Mouse (Mus musculus): ENCODE data around the gene Gm20388.

Gm20388 gene

DNA sequence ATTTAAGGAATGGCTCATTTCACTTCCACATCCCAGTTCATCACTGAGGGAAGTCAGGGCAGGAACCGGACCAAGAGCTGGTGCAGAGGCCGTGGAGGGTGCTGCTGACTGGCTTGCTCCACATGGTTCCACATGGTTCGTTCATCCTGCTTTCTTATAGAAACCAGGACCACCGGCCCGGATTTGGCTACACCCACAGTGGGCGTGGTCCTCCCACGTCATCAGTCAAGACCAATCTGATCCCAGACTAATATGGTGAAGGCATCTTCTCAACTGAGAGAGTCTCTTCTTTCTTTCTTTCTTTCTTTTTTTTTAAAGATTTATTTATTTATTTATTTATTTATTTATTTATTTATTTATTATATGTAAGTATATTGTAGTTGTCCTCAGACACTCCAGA is 2020.9 kb downstream of the Gm20388 start:
- no peak for DNase-seq (ENCODE audit: low spot score)

- DNase-seq (ENCODE audit: low spot score) = peak; percentile 64
Measured at GRCm38 (mm10) chr8:121932026-121932667, 2021.5 kb downstream of the Gm20388 start.

GRCm38 (mm10) chr8:121932668-121933520 is 2022.3 kb downstream of the Gm20388 start:
- no peak for DNase-seq (ENCODE audit: low spot score)

GRCm38 (mm10) chr8:121934506-121934905 is 2023.9 kb downstream of the Gm20388 start:
- peak; percentile 53 for DNase-seq (ENCODE audit: low spot score)

- no peak for DNase-seq (ENCODE audit: low spot score)
Measured at GRCm38 (mm10) chr8:121934923-121935322, 2024.3 kb downstream of the Gm20388 start.

GRCm38 (mm10) chr8:121935341-121936294 is 2025.0 kb downstream of the Gm20388 start:
- no peak for DNase-seq (ENCODE audit: low spot score)

DNA sequence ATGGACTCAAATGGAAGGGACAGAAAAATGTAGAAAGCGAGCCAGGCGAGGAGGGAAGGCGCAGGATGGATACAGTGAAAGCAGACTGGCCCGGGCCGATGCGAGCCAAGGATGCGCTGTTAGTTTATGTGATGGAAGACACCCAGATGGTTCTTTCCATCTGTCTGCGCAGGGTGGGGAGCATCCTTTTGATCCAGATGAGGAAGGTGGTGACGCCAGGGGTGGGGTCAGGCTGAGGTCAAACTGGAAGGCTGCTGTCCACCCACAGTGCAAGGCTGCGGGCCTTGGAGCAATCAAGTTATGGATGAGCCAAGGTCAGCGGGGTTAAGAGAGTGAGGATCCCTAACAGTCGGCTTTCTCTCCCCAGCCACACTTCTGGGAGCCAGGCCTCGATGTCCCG is 2025.8 kb downstream of the Gm20388 start:
- no peak for DNase-seq (ENCODE audit: low spot score)

GRCm38 (mm10) chr8:121938732-121939131 is 2028.1 kb downstream of the Gm20388 start:
- DNase-seq (ENCODE audit: low spot score) = no peak

DNA sequence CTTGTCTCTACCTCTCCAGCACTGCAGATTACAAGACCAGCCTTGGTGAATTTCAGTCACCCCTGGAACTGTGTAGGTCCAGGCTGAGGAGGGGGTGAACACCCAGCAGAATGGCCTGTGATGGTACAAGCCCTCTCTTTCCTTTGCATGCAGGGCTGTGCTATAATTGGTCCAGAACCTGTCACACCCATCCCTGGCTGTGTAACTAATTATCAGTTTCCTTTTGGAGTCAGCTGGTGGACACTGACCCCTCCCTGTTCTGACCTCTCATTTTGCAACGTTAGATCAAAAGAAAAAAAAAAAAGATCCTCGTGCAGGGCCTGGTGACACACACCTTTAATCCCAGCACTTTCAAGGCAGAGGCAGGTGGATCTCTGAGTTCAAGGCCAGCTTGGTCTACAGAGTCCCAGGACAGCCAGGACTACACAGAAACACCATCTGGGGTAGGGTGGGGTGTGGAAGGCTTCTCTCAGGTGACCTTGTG is 2032.5 kb downstream of the Gm20388 start:
- no peak for DNase-seq (ENCODE audit: low spot score)

GRCm38 (mm10) chr8:121943716-121944115 is 2033.1 kb downstream of the Gm20388 start:
- DNase-seq (ENCODE audit: low spot score) = no peak

DNA sequence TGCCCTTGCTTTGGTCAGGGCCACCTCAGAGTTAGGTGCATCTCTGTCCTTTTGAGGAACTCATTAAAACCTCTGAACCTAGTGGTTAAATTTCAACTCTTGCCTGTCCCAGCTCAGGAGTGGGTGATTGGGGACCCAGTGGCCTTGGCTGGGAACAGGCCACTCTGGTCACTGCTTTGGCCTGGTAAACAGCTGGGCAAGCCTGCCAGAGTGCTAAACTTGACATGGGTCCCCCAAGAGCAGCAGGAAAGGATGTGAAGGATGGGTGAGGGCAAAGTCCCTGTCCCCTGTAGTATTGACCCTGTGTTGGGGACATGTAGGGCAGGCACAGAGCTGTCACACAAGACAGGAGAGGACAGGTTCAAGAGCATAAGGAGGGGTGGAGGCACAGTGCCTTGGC is 2034.2 kb downstream of the Gm20388 start, which contains the start of gene Car5a:
Car5a (minus strand) TSS at position 74 of the 400 bp plus-strand sequence.
- DNase-seq (ENCODE audit: low spot score) = no peak

GRCm38 (mm10) chr8:121946351-121946750 is 2035.7 kb downstream of the Gm20388 start:
- DNase-seq (ENCODE audit: low spot score) = no peak

- DNase-seq (ENCODE audit: low spot score) = no peak
Measured at GRCm38 (mm10) chr8:121947047-121947752, 2036.6 kb downstream of the Gm20388 start.

- DNase-seq (ENCODE audit: low spot score) = peak; percentile 57
Measured at GRCm38 (mm10) chr8:121947753-121948141, 2037.1 kb downstream of the Gm20388 start.

DNA sequence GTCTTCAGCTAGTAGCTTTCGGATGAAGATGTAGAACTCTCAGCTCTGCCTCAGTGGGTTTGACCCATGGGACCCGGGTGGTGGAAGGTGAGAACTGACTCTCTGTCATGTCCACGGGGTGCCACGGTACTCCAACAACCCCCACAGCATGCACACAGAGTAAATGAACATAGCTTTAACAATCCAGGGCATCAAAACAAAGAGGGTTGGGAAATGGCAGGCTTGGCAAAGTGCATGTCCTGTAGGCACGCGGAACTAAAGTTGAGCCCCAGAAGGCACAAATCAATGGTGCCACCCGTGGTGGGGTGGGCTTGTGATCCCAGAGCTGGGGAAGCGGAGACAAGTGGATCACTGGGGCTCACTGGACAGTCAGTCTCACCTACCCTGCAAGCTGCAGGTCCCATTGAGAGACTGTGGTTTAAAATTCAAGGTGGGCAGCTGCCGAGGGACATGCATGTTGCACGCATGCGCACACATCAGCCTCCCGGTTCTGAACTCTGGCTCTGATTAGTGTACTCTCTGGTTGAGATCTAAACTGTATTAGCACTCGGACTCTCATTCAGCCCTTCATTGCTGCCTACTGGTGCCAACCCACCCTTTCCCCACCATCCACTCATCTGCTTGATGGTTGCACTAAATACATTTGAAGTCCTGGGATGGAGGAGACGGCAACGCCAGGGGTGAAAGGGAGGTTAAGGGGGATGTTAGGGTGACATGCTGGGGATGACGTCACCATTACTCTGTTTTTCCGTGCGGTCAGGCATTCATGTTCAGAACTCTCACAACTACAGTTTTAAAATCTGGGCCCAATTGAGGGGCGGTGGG is 2037.9 kb downstream of the Gm20388 start:
- DNase-seq (ENCODE audit: low spot score) = no peak

DNA sequence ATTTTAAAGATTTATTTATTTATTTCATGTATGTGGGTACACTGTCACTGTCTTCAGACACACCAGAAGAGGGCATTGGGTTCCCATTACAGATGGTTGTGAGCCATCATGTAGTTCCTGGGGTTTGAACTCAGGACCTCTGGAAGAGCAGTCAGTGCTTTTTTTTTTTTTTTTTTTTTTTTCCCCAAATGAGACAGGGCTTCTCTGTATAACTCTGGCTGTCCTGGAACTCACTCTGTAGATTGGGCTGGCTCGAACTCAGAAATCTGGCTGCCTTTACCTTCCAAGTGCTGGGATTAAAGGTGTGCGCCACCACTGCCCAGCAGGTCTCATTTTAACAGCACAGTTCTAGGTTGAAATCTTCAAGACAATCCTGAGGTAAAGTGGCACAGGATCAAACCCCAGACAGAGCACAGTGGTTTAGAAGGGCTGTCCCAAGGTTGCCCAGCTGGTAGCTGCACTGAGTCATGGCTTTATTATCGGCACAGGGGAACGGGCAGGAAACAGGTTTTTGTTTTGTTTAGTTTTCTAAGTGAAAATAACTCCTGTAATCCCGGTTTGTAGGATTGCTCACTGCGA is 2038.7 kb downstream of the Gm20388 start, which contains the start of gene Banp:
Banp (plus strand) TSS at position 529 of the 579 bp plus-strand sequence.
- no peak for DNase-seq (ENCODE audit: low spot score)

DNA sequence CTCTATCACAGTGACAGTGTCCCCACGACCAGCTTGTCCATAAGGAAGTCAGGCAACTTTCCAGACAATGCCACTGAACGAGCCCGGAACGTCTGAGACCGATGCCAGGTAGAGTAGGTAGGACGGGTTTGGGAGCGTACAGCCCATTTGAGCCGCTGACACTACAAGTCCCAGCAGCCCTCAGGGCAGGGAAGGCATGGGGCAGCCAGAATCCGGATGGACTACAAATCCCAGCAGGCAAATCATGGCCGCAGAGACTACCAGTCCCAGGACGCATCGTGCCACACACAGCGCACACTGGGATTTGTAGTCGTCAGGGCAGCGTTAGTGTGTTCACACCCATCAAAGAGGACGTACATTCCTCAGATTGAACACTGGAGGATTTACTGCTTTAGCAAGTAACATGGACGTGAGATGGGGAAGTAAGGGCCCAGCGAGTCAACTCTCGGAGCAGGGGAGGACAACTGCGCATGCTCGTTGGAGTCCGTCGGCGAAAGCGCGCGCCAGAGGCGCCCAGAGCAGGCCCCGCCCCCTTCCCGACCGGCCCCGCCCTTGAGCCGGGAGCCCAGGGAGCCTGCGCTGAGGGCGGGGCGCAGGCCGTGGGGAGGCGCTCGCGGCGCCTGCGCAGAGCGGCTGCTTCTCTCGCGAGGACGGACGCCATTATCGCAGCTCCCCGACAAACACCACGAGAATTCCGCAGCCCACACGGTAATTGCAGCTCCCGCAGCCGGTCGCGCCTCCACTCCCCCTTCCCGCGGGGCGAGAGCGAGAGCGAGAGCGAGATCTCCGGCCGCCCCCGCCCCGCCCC is 2039.5 kb downstream of the Gm20388 start:
- DNase-seq (ENCODE audit: low spot score) = peak; percentile 99

GRCm38 (mm10) chr8:121950749-121951655 is 2040.4 kb downstream of the Gm20388 start:
- DNase-seq (ENCODE audit: low spot score) = peak; percentile 80

All from adipocyte (in vitro differentiated cells).